Mouse (Mus musculus): ENCODE measurements around the gene Magea2.
"Not testable (repeated sequence)": the region's sequence is repeated elsewhere in the genome, so short reads cannot be mapped to it uniquely, and the experiment has no call there.

GRCm38 (mm10) chrX:155093566-155093965, at the start of gene Magea2:
- TF ChIP-seq CTCF (IDR thresholded peaks at IDR 0.05; ENCODE audit: low read depth, low read length); POLR2A (IDR thresholded peaks at IDR 0.05; ENCODE audit: borderline replicate concordance, low read depth, low read length): not testable (repeated sequence)
